Mouse (Mus musculus) lung, postnatal 0 days (tissue): Measurements from ENCODE around the gene Tespa1.

Experiments
- CTCF ChIP-seq: IDR thresholded peaks from 2 replicates; pipeline ENCODE4 v1.5.1; 2016; ENCODE audit warnings: antibody characterized with exemption, mild to moderate bottlenecking
- EP300 ChIP-seq: IDR thresholded peaks from 2 replicates; pipeline ENCODE4 v1.6.1; 2016; ENCODE audit warnings: antibody characterized with exemption, mild to moderate bottlenecking, control low read depth

- TF ChIP-seq EP300 (no peak), CTCF (no peak)
These were observed 42.6 kb upstream of the Tespa1 start, which contains the start of gene Neurod4 for GRCm38 (mm10) chr10:130280066-130280465.
